Mouse (Mus musculus) heart, postnatal 0 days (tissue): Measurements from ENCODE around the gene Slc2a2. TPM values are rescaled to one million over a fixed set of nuclear protein-coding genes. Genes with fewer than 3 reads are reported as not detected.

Source experiments
- ATAC-seq: fragments of 200-750 bp; cut with Nextera tagmentation; 2 replicates; pipeline ENCODE4 v1.8.0; 2017; ENCODE audit warnings: low read depth, moderate number of reproducible peaks, moderate library complexity; ENCODE audit not compliant: insufficient read depth
- DNase-seq: peaks from one replicate; pipeline ENCODE4 v3.0.0-alpha.2; 2016; ENCODE audit warnings: low spot score
- H3K27ac ChIP-seq: fragments of 300-500 bp; sonication (generic); 2 replicates; pipeline ENCODE4 v1.5.1; 2014; ENCODE audit warnings: low read depth, mild to moderate bottlenecking
- H3K27me3 ChIP-seq: fragments of 300-500 bp; sonication (generic); 2 replicates; pipeline ENCODE4 v1.6.1; 2014; ENCODE audit warnings: low read length, mixed read lengths; ENCODE audit not compliant: control insufficient read depth, insufficient read depth
- H3K36me3 ChIP-seq: fragments of 300-500 bp; sonication (generic); replicated peaks from 2 replicates; pipeline ENCODE4 v1.6.1; 2014; ENCODE audit warnings: low read length, mixed read lengths; ENCODE audit not compliant: control insufficient read depth, insufficient read depth
- H3K4me1 ChIP-seq: fragments of 300-500 bp; sonication (generic); 2 replicates; pipeline ENCODE4 v1.6.1; 2014; ENCODE audit warnings: antibody characterized with exemption; ENCODE audit not compliant: control insufficient read depth, insufficient read depth
- H3K4me2 ChIP-seq: fragments of 300-500 bp; sonication (generic); 2 replicates; pipeline ENCODE4 v1.6.1; 2014; ENCODE audit warnings: low read depth, mild to moderate bottlenecking, low read length, moderate library complexity
- H3K4me3 ChIP-seq: fragments of 300-500 bp; sonication (generic); 2 replicates; pipeline ENCODE4 v1.5.1; 2014; ENCODE audit warnings: low read depth, low read length
- H3K9ac ChIP-seq: fragments of 300-500 bp; sonication (generic); replicated peaks from 2 replicates; pipeline ENCODE4 v1.6.1; 2014; ENCODE audit warnings: low read depth, low read length, mixed read lengths
- H3K9me3 ChIP-seq: fragments of 300-500 bp; sonication (generic); replicated peaks from 2 replicates; pipeline ENCODE4 v1.6.1; 2016; ENCODE audit warnings: low read length; ENCODE audit not compliant: control insufficient read depth
- CTCF ChIP-seq: IDR thresholded peaks from 2 replicates; pipeline ENCODE4 v1.5.1; 2016; ENCODE audit warnings: antibody characterized with exemption, control low read depth, low read depth
- EP300 ChIP-seq: IDR thresholded peaks from 2 replicates; pipeline ENCODE4 v1.6.1; 2016; ENCODE audit warnings: antibody characterized with exemption, low read depth
- WGBS: fragments of 180-500 bp; shearing (Covaris S2); extraction: QIAGEN DNeasy Blood & Tissue Kit; methylation state at CpG from one replicate; pipeline ENCODE4 v1.1.7; 2014; 5-methylcytosine and 5-hydroxymethylcytosine counted together
- polyA plus RNA-seq: library from polyadenylated mRNA; unstranded; fragments of >200 nt; fragmentation: Nextera tagmentation; extraction: Ambion mirVana; gene quantifications from 2 replicates; pipeline ENCODE4 v1.2.1, GENCODE M21; 2015
- total RNA-seq: library from RNA; depleted of rRNA; stranded (reverse); fragments of >200 nt; gene quantifications from 2 replicates; pipeline ENCODE4 v1.2.3, GENCODE M21; 2014; ENCODE audit warnings: low replicate concordance

Slc2a2 gene
- total and polyA plus RNA-seq, 2 experiments from 2014 or later = 0.20 to 2.4 TPM

DNA sequence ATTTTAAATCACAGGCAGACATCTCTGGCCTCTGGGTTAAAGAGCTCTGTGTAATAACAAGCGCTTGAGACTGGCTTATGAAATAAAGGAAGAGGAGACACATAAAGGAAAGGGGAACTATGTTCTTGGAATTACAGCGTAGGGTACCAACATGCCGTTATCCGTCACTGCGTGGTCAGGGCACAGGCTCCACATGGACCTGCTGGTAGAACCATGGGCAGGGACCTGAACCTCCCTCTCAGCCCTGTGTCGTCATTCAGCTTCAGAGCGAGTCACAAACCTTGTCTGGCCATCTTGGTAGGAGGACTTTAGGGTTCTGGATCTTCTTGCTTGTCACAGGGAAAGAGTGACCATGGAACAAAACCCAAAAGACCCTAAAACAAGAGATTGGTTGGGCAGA, 28.7 kb downstream of the Slc2a2 start:
- WGBS = 92% methylated on average over 7 of the region's 7 CpGs
- Histone ChIP-seq H3K4me1 (peaks cover 5% of the 10 kb centered on the region; the same call in 1 of the 2 replicates), H3K36me3 (no peaks in the 10 kb centered on the region), H3K27ac (no peak overlapping the region), H3K4me3 (no peak overlapping the region), H3K9ac (no peak overlapping the region), H3K27me3 (no peaks in the 10 kb centered on the region), H3K9me3 (no peaks in the 10 kb centered on the region), H3K4me2 (no peak overlapping the region)
- ATAC-seq = no peak
- TF ChIP-seq CTCF (no peak), EP300 (no peak)
- DNase-seq = no peak

GRCm38 (mm10) chr3:28734712-28735111, 37.0 kb downstream of the Slc2a2 start:
- no peaks in the 10 kb centered on the region for H3K36me3 ChIP-seq
- TF ChIP-seq CTCF (no peak), EP300 (no peak)
- WGBS = 64% methylated on average over 2 of the region's 2 CpGs
- peak; percentile 14; the same call in 1 of the 2 replicates for ATAC-seq
- no peak overlapping the region for H3K9ac ChIP-seq
- H3K4me3 ChIP-seq = no peak overlapping the region
- no peaks in the 10 kb centered on the region for H3K9me3 ChIP-seq
- no peaks in the 10 kb centered on the region for H3K27me3 ChIP-seq
- H3K27ac ChIP-seq = no peak overlapping the region
- H3K4me2 ChIP-seq = no peak overlapping the region
- H3K4me1 ChIP-seq = no peaks in the 10 kb centered on the region
- DNase-seq = no peak

- no peaks in the 10 kb centered on the region for H3K27me3 ChIP-seq
- no peak for TF ChIP-seq CTCF
- DNase-seq = no peak
- ATAC-seq = no peak
- no peak overlapping the region for H3K9ac ChIP-seq
- no peak overlapping the region for H3K4me2 ChIP-seq
- WGBS = 54% methylated on average over 2 of the region's 2 CpGs
- no peak overlapping the region for H3K4me3 ChIP-seq
- H3K4me1 ChIP-seq = no peaks in the 10 kb centered on the region
- H3K36me3 ChIP-seq = no peaks in the 10 kb centered on the region
- no peak overlapping the region for H3K27ac ChIP-seq
- no peaks in the 10 kb centered on the region for H3K9me3 ChIP-seq
Observed at GRCm38 (mm10) chr3:28736981-28737380, 39.3 kb downstream of the Slc2a2 start.

GRCm38 (mm10) chr3:28740353-28740752, 42.6 kb downstream of the Slc2a2 start:
- no peaks in the 10 kb centered on the region for H3K36me3 ChIP-seq
- no peak overlapping the region for H3K27ac ChIP-seq
- no peak overlapping the region for H3K4me2 ChIP-seq
- no peaks in the 10 kb centered on the region for H3K4me1 ChIP-seq
- H3K9me3 ChIP-seq = no peaks in the 10 kb centered on the region
- TF ChIP-seq EP300 (no peak), CTCF (no peak)
- H3K9ac ChIP-seq = no peak overlapping the region
- H3K27me3 ChIP-seq = no peaks in the 10 kb centered on the region
- no peak for DNase-seq
- no peak for ATAC-seq
- 23% methylated on average over 6 of the region's 6 CpGs for WGBS
- no peak overlapping the region for H3K4me3 ChIP-seq

- Histone ChIP-seq H3K4me1 (no peaks in the 10 kb centered on the region), H3K4me3 (no peak overlapping the region), H3K4me2 (no peak overlapping the region), H3K9me3 (no peaks in the 10 kb centered on the region), H3K9ac (no peak overlapping the region), H3K36me3 (no peaks in the 10 kb centered on the region), H3K27ac (no peak overlapping the region), H3K27me3 (no peaks in the 10 kb centered on the region)
- ATAC-seq (no peak), DNase-seq (no peak)
- TF ChIP-seq CTCF = no peak
- no peak for TF ChIP-seq EP300
- 28% methylated on average over 8 of the region's 8 CpGs for WGBS
Observed at GRCm38 (mm10) chr3:28743251-28743650, 45.5 kb downstream of the Slc2a2 start.

GRCm38 (mm10) chr3:28745835-28746483, 48.3 kb downstream of the Slc2a2 start:
- H3K4me1 ChIP-seq = no peaks in the 10 kb centered on the region
- DNase-seq (peak; percentile 84), ATAC-seq (peak; percentile 79)
- no peaks in the 10 kb centered on the region for H3K27me3 ChIP-seq
- peak; percentile 99 for TF ChIP-seq CTCF
- no peak for TF ChIP-seq EP300
- H3K4me3 ChIP-seq = no peak overlapping the region
- H3K4me2 ChIP-seq = no peak overlapping the region
- no peaks in the 10 kb centered on the region for H3K9me3 ChIP-seq
- no peaks in the 10 kb centered on the region for H3K36me3 ChIP-seq
- H3K9ac ChIP-seq = no peak overlapping the region
- 32% methylated on average over 7 of the region's 7 CpGs for WGBS
- H3K27ac ChIP-seq = no peak overlapping the region
